Mouse (Mus musculus) CH12.LX (cell line): Measurements from ENCODE around the gene Sipa1l3.

Experiments
- CHD1 ChIP-seq: IDR thresholded peaks from 2 replicates; pipeline ENCODE4 v1.6.1; 2012; ENCODE audit warnings: low read depth, low read length, improper control_type of control experiment, inconsistent platforms
- CTCF ChIP-seq, 2 experiments: IDR thresholded peaks in 1 of 2; conservative IDR thresholded peaks in 1 of 2; 2 replicates each; pipeline ENCODE4 v1.5.1; 2011 to 2012; ENCODE audit warnings: low read depth in 2 of 2, low read length in 2 of 2, improper control_type of control experiment in 1 of 2, inconsistent platforms in 1 of 2, mild to moderate bottlenecking in 1 of 2, moderate library complexity in 1 of 2
- E2F4 ChIP-seq: IDR thresholded peaks from 2 replicates; pipeline ENCODE4 v1.6.1; 2011; ENCODE audit warnings: low read depth, low read length, improper control_type of control experiment; ENCODE audit not compliant: insufficient replicate concordance
- EP300 ChIP-seq: IDR thresholded peaks from 2 replicates; pipeline ENCODE4 v1.6.1; 2011; ENCODE audit warnings: low read length, improper control_type of control experiment
- HCFC1 ChIP-seq: IDR thresholded peaks from 2 replicates; pipeline ENCODE4 v1.6.1; 2012; ENCODE audit warnings: low read depth, mild to moderate bottlenecking, inconsistent platforms, low read length, improper control_type of control experiment
- JUN ChIP-seq: IDR thresholded peaks from 2 replicates; pipeline ENCODE4 v1.6.1; 2011; ENCODE audit warnings: low read depth, mild to moderate bottlenecking, low read length, improper control_type of control experiment, moderate library complexity; ENCODE audit not compliant: insufficient read depth
- JUND ChIP-seq: conservative IDR thresholded peaks from 2 replicates; pipeline ENCODE4 v1.6.1; 2011; ENCODE audit warnings: low read depth, low read length, improper control_type of control experiment
- MAX ChIP-seq: IDR thresholded peaks from 2 replicates; pipeline ENCODE4 v1.6.1; 2011; ENCODE audit warnings: low read length, improper control_type of control experiment
- NRF1 ChIP-seq: IDR thresholded peaks from 2 replicates; pipeline ENCODE4 v1.6.1; 2014; ENCODE audit warnings: low read depth, mild to moderate bottlenecking, inconsistent platforms, low read length, improper control_type of control experiment, moderate library complexity
- POLR2A ChIP-seq: IDR thresholded peaks from 2 replicates; pipeline ENCODE4 v1.6.1; 2011; ENCODE audit warnings: low read depth, mild to moderate bottlenecking, improper control_type of control experiment, low read length
- SMC3 ChIP-seq: IDR thresholded peaks from 2 replicates; pipeline ENCODE4 v1.6.1; 2011; ENCODE audit warnings: low read depth, low read length, improper control_type of control experiment
- USF1 ChIP-seq: IDR thresholded peaks from 2 replicates; pipeline ENCODE4 v1.6.1; 2014; ENCODE audit warnings: low read depth, mild to moderate bottlenecking, inconsistent platforms, low read length, improper control_type of control experiment
- ZC3H11A ChIP-seq: IDR thresholded peaks from 2 replicates; pipeline ENCODE4 v1.6.1; 2012; ENCODE audit warnings: low read depth, mild to moderate bottlenecking, inconsistent platforms, low read length, improper control_type of control experiment
- ZNF384 ChIP-seq: IDR thresholded peaks from 2 replicates; pipeline ENCODE4 v1.6.1; 2012; ENCODE audit warnings: low read depth, low read length, improper control_type of control experiment, inconsistent platforms

DNA sequence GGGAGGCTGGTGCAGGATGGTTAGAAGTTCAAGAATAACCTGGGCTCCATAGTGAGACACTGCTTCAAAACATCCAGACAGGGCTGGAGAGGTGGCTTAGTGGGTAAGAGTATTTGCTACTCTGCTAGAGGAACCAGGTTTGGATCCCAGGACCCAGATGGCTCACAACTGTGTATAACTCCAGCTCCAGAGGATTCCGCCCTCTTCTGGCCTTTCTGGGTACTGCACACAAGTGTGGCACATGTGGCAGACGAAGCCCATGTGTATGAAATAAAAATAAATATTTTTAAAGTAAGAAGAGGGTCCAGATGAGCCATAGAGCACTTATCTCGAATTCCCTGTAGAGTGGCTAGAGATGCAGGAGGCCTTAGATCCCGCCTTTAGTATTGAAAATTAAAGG is 40.8 kb upstream of the Sipa1l3 start:
- TF ChIP-seq CTCF (conservative IDR thresholded peaks at IDR 0.05 in 1 of 2, IDR thresholded peaks at IDR 0.05 in 1 of 2; ENCODE audit: low read depth in 2 of 2, low read length in 2 of 2): peak; percentile 40 to 55; a peak in 3 of 4 replicates
- TF ChIP-seq MAX: no peak
- no peak for TF ChIP-seq JUND
- no peak for TF ChIP-seq CHD1
- TF ChIP-seq HCFC1: no peak
- TF ChIP-seq EP300: no peak
- TF ChIP-seq E2F4: no peak
- no peak for TF ChIP-seq JUN
- TF ChIP-seq SMC3: no peak; the same call in 1 of the 2 replicates
- TF ChIP-seq ZNF384: no peak
- TF ChIP-seq POLR2A: no peak
- no peak for TF ChIP-seq ZC3H11A
- TF ChIP-seq NRF1: no peak
- TF ChIP-seq USF1: no peak
